In genomic region chr17:10363151-10363550, GRCm38 (mm10) we compare ENCODE assay signal across 28 mouse cellular contexts. TPM values are rescaled to one million over a fixed set of nuclear protein-coding genes. Genes with fewer than 3 reads are reported as not detected.
DNase-seq lines count a peak whose midpoint lies in the region; ATAC-seq and TF ChIP-seq lines count a peak whose summit lies in the region.
"Had no signal": no experiment of that assay in that cellular context is flagged by ENCODE, and none has a peak within 500 bp of the region (broad histone marks: within the 10 kb centered on the region; RNA-seq: fewer than 3 reads in every experiment).

No protein-coding gene starts in this region.

- peaks cover 75% of the 10 kb centered on the region for H3K4me1 ChIP-seq in heart, embryonic 13.5 days
- peaks cover 16% of the 10 kb centered on the region for H3K4me1 ChIP-seq in lung, embryonic 15.5 days
- peaks cover 10% of the 10 kb centered on the region for H3K4me1 ChIP-seq in lung, adult 2 months (ENCODE audit: control insufficient read depth, insufficient read depth, low read length)

- no peak for DNase-seq in heart, adult 9 months (ENCODE audit: low spot score in 2 of 2)
- no peak for DNase-seq in lung, adult 2 months
- peak; percentile 58 for DNase-seq in lung, postnatal 25 days (ENCODE audit: low spot score)
- DNase-seq in lung, postnatal 14 days, result no peak
- DNase-seq: adrenal gland, adult 2 months; adrenal gland, postnatal 14 days; cerebellum, adult 11 months; cerebellum, adult 8-10 months; cerebellum, postnatal 10 days; cerebellum, postnatal 36 days; embryo, embryonic 11 days; gastrocnemius, postnatal 10 days; heart, adult 2 months; heart, postnatal 14 days; heart, postnatal 4 days had no signal

- H3K27ac ChIP-seq in heart, embryonic 13.5 days (replicated peaks), result 0 out of 2 replicates have a peak overlapping the region, but pooled peaks have one; percentile 2
- 0 out of 2 replicates have a peak overlapping the region, but pooled peaks have one; percentile 20 for H3K27ac ChIP-seq in lung, embryonic 15.5 days
- H3K27ac ChIP-seq: embryonic facial prominence, embryonic 10.5 days; embryonic facial prominence, embryonic 13.5 days; forebrain, embryonic 12.5 days; forebrain, embryonic 15.5 days; heart, adult 2 months; hindbrain, embryonic 14.5 days; hindbrain, postnatal 0 days had no signal

- no peaks in the 10 kb centered on the region for H3K36me3 ChIP-seq in heart, embryonic 13.5 days
- no peaks in the 10 kb centered on the region for H3K36me3 ChIP-seq in lung, embryonic 15.5 days
- H3K36me3 ChIP-seq: embryonic facial prominence, embryonic 10.5 days; embryonic facial prominence, embryonic 13.5 days; forebrain, embryonic 12.5 days; forebrain, embryonic 15.5 days; heart, embryonic 12.5 days had no signal

- TF ChIP-seq POLR2A in lung, adult 2 months (IDR thresholded peaks at IDR 0.05; ENCODE audit: borderline replicate concordance, extremely low read depth, low read depth, low read length), result no peak

- no peak overlapping the region for H3K4me3 ChIP-seq in heart, embryonic 13.5 days
- H3K4me3 ChIP-seq in lung, embryonic 15.5 days, result no peak overlapping the region
- H3K4me3 ChIP-seq in lung, adult 2 months (replicated peaks; ENCODE audit: extremely low read depth, low read depth, low read length), result no peak overlapping the region
- H3K4me3 ChIP-seq: embryonic facial prominence, embryonic 10.5 days; embryonic facial prominence, embryonic 13.5 days; erythroblast, embryonic 14.5 days; forebrain, embryonic 12.5 days; forebrain, embryonic 15.5 days; heart, adult 2 months; heart, embryonic 12.5 days had no signal

- no peak for TF ChIP-seq CTCF in lung, adult 2 months (IDR thresholded peaks at IDR 0.05; ENCODE audit: insufficient read depth, low read length)

- no peak overlapping the region for H3K4me2 ChIP-seq in heart, embryonic 13.5 days
- H3K4me2 ChIP-seq in lung, embryonic 15.5 days, result no peak overlapping the region
- H3K4me2 ChIP-seq: embryonic facial prominence, embryonic 13.5 days; forebrain, embryonic 12.5 days; forebrain, embryonic 15.5 days; heart, embryonic 12.5 days; hindbrain, embryonic 14.5 days had no signal

- no peak overlapping the region for H3K9ac ChIP-seq in heart, embryonic 13.5 days
- no peak overlapping the region for H3K9ac ChIP-seq in lung, embryonic 15.5 days
- H3K9ac ChIP-seq: embryonic facial prominence, embryonic 13.5 days; forebrain, embryonic 12.5 days; forebrain, embryonic 15.5 days; heart, embryonic 12.5 days; hindbrain, embryonic 14.5 days had no signal

- H3K27me3 ChIP-seq in heart, embryonic 13.5 days (replicated peaks), result no peaks in the 10 kb centered on the region
- H3K27me3 ChIP-seq in lung, embryonic 15.5 days, result no peaks in the 10 kb centered on the region
- H3K27me3 ChIP-seq: embryonic facial prominence, embryonic 13.5 days; forebrain, embryonic 12.5 days; forebrain, embryonic 15.5 days; heart, embryonic 12.5 days had no signal

- ATAC-seq in heart, embryonic 13.5 days (ENCODE audit: extremely low read depth, insufficient number of reproducible peaks, low FRiP score, low TSS enrichment), result no peak
- ATAC-seq in lung, embryonic 15.5 days (ENCODE audit: borderline replicate concordance, extremely low read depth, low FRiP score, low TSS enrichment), result no peak
- ATAC-seq: CD4-positive, CD25-positive, alpha-beta regulatory T cell, adult 4 months; forebrain, embryonic 15.5 days; hindbrain, postnatal 0 days; inflammation-experienced regulatory T-cells, adult 6 months; intestine, embryonic 16.5 days had no signal

- no peaks in the 10 kb centered on the region for H3K9me3 ChIP-seq in heart, embryonic 13.5 days
- no peaks in the 10 kb centered on the region for H3K9me3 ChIP-seq in lung, embryonic 15.5 days
- H3K9me3 ChIP-seq: embryonic facial prominence, embryonic 10.5 days; embryonic facial prominence, embryonic 13.5 days; forebrain, embryonic 12.5 days; forebrain, embryonic 15.5 days; heart, embryonic 12.5 days had no signal

- WGBS in heart, embryonic 13.5 days, result 85% methylated on average over 3 of the region's 3 CpGs
- WGBS in lung, embryonic 15.5 days, result 42% methylated on average over 3 of the region's 3 CpGs
- 60% methylated on average over 3 of the region's 3 CpGs for WGBS in lung, adult 2 months

RNA-seq across cellular contexts. Expression of gene Qk, which starts 43.5 kb away (rescaled TPM):
- 32.9 and 37.0 TPM in 2 replicates for polyA plus RNA-seq in heart, embryonic 13.5 days (2015; fragmentation: Nextera tagmentation; extraction: Ambion mirVana)
- polyA plus RNA-seq in lung, embryonic 15.5 days (2015; fragmentation: Nextera tagmentation; extraction: Ambion mirVana), result 28.5 and 33.3 TPM in 2 replicates
- 381 and 394 TPM in 2 replicates for polyA plus RNA-seq in lung, adult 2 months (2012; rRNA removed)

Comparison
In these comparisons a context has a peak if more than half of its experiments do, and no peak if none do; other contexts are left out.
1. RNA of gene Qk, which starts 43.5 kb away (polyA plus RNA-seq): 381 to 394 TPM in lung, adult 2 months; 28.5 to 33.3 TPM in lung, embryonic 15.5 days and 32.9 to 37.0 TPM in heart, embryonic 13.5 days; every median in the first group is over 10 times any median in the second.